Mouse (Mus musculus): ENCODE results near the gene Smarcb1.

Gene Smarcb1

GRCm38 (mm10) chr10:75934991-75935390 lies 13.6 kb upstream of the Smarcb1 start:
- DNase-seq (ENCODE audit: low read depth in 2 of 2, low spot score in 2 of 2): no peak

GRCm38 (mm10) chr10:75932891-75933290 lies 11.5 kb upstream of the Smarcb1 start, which contains the start of gene Chchd10:
Gene Chchd10 (plus strand): TSS chr10:75933130.
- DNase-seq (ENCODE audit: low read depth in 2 of 2, low spot score in 2 of 2): no peak

GRCm38 (mm10) chr10:75932081-75932678 lies 10.8 kb upstream of the Smarcb1 start:
- DNase-seq (ENCODE audit: low read depth in 2 of 2, low spot score in 2 of 2): peak; percentile 18 to 26

- no peak for DNase-seq (ENCODE audit: low read depth in 2 of 2, low spot score in 2 of 2)
Observed at GRCm38 (mm10) chr10:75931311-75931710, 9.9 kb upstream of the Smarcb1 start.

GRCm38 (mm10) chr10:75930304-75930703 lies 8.9 kb upstream of the Smarcb1 start:
- no peak for DNase-seq (ENCODE audit: low read depth in 2 of 2, low spot score in 2 of 2)

GRCm38 (mm10) chr10:75926396-75926795 lies 5.0 kb upstream of the Smarcb1 start:
- no peak for DNase-seq (ENCODE audit: low read depth in 2 of 2, low spot score in 2 of 2)

GRCm38 (mm10) chr10:75924324-75924723 lies 2.9 kb upstream of the Smarcb1 start:
- no peak for DNase-seq (ENCODE audit: low read depth in 2 of 2, low spot score in 2 of 2)

GRCm38 (mm10) chr10:75921726-75922560 lies 526 bp upstream of the Smarcb1 start:
- DNase-seq (ENCODE audit: low read depth in 2 of 2, low spot score in 2 of 2): peak in 1 of 2 experiments; percentile 10

GRCm38 (mm10) chr10:75919026-75919425 lies 2.4 kb downstream of the Smarcb1 start:
- DNase-seq (ENCODE audit: low read depth in 2 of 2, low spot score in 2 of 2): no peak

- no peak for DNase-seq (ENCODE audit: low read depth in 2 of 2, low spot score in 2 of 2)
Observed at GRCm38 (mm10) chr10:75916840-75917239, 4.6 kb downstream of the Smarcb1 start.

GRCm38 (mm10) chr10:75915557-75915956 lies 5.9 kb downstream of the Smarcb1 start:
- DNase-seq (ENCODE audit: low read depth in 2 of 2, low spot score in 2 of 2): no peak

GRCm38 (mm10) chr10:75913013-75913589 lies 8.3 kb downstream of the Smarcb1 start:
- DNase-seq (ENCODE audit: low read depth in 2 of 2, low spot score in 2 of 2): no peak

- DNase-seq (ENCODE audit: low read depth in 2 of 2, low spot score in 2 of 2): no peak
Observed at GRCm38 (mm10) chr10:75910698-75911097, 10.7 kb downstream of the Smarcb1 start.

GRCm38 (mm10) chr10:75906882-75907281 lies 14.5 kb downstream of the Smarcb1 start:
- DNase-seq (ENCODE audit: low read depth in 2 of 2, low spot score in 2 of 2): no peak

GRCm38 (mm10) chr10:75904391-75904790 lies 17.0 kb downstream of the Smarcb1 start:
- DNase-seq (ENCODE audit: low read depth in 2 of 2, low spot score in 2 of 2): no peak

- DNase-seq (ENCODE audit: low read depth in 2 of 2, low spot score in 2 of 2): no peak
Observed at GRCm38 (mm10) chr10:75898846-75899245, 22.6 kb downstream of the Smarcb1 start.

- DNase-seq (ENCODE audit: low read depth in 2 of 2, low spot score in 2 of 2): no peak
Observed at GRCm38 (mm10) chr10:75898039-75898564, 23.3 kb downstream of the Smarcb1 start.

- peak; percentile 29 to 31 for DNase-seq (ENCODE audit: low read depth in 2 of 2, low spot score in 2 of 2)
Observed at GRCm38 (mm10) chr10:75897373-75897772, 24.0 kb downstream of the Smarcb1 start.

GRCm38 (mm10) chr10:75896208-75896607 lies 25.2 kb downstream of the Smarcb1 start:
- no peak for DNase-seq (ENCODE audit: low read depth in 2 of 2, low spot score in 2 of 2)

- no peak for DNase-seq (ENCODE audit: low read depth in 2 of 2, low spot score in 2 of 2)
Observed at GRCm38 (mm10) chr10:75895730-75896129, 25.7 kb downstream of the Smarcb1 start.

GRCm38 (mm10) chr10:75894601-75895000 lies 26.8 kb downstream of the Smarcb1 start:
- no peak for DNase-seq (ENCODE audit: low read depth in 2 of 2, low spot score in 2 of 2)
